Mouse (Mus musculus) urinary bladder, postnatal 4 days (tissue): Measurements from ENCODE around the gene Disc1.

Experiments
- DNase-seq, 2 experiments: peaks; one replicate each; pipeline ENCODE4 v3.0.0; 2021 to 2022; ENCODE audit warnings: low spot score in 2 of 2

Gene Disc1

GRCm38 (mm10) chr8:125053505-125054435 is at the start of gene Disc1:
Gene Disc1 (plus strand): TSS chr8:125054195.
- DNase-seq = peak in 1 of 2 experiments; percentile 49

- DNase-seq = peak; percentile 92
These were observed 41.0 kb upstream of the Disc1 start, which contains the start of gene Tsnax for GRCm38 (mm10) chr8:125012695-125013627. Gene Tsnax (plus strand): TSS chr8:125012997.

GRCm38 (mm10) chr8:125024085-125024484 is 29.9 kb upstream of the Disc1 start:
- no peak for DNase-seq

GRCm38 (mm10) chr8:125027211-125027610 is 26.8 kb upstream of the Disc1 start:
- DNase-seq = no peak

- no peak for DNase-seq
These were observed 25.2 kb upstream of the Disc1 start for GRCm38 (mm10) chr8:125028841-125029240.

GRCm38 (mm10) chr8:125031276-125031675 is 22.7 kb upstream of the Disc1 start:
- no peak for DNase-seq

- peak; percentile 41 to 83 for DNase-seq
These were observed 19.3 kb upstream of the Disc1 start for GRCm38 (mm10) chr8:125034669-125035068.

GRCm38 (mm10) chr8:125037081-125037480 is 16.9 kb upstream of the Disc1 start:
- no peak for DNase-seq

- no peak for DNase-seq
These were observed 15.3 kb upstream of the Disc1 start for GRCm38 (mm10) chr8:125038731-125039130.

GRCm38 (mm10) chr8:125040587-125041375 is 13.2 kb upstream of the Disc1 start:
- no peak for DNase-seq

- DNase-seq = no peak
These were observed 12.5 kb upstream of the Disc1 start for GRCm38 (mm10) chr8:125041496-125041895.

- no peak for DNase-seq
These were observed 10.6 kb upstream of the Disc1 start for GRCm38 (mm10) chr8:125043394-125043793.

- DNase-seq = no peak
These were observed 10.1 kb upstream of the Disc1 start for GRCm38 (mm10) chr8:125043935-125044334.

GRCm38 (mm10) chr8:125045760-125046159 is 8.2 kb upstream of the Disc1 start:
- DNase-seq = no peak

- DNase-seq = no peak
These were observed 4.8 kb upstream of the Disc1 start for GRCm38 (mm10) chr8:125049051-125049750.

GRCm38 (mm10) chr8:125049826-125050225 is 4.2 kb upstream of the Disc1 start:
- DNase-seq = no peak

- DNase-seq = peak in 1 of 2 experiments; percentile 81
These were observed 2.0 kb upstream of the Disc1 start for GRCm38 (mm10) chr8:125052026-125052425.

- peak in 1 of 2 experiments; percentile 42 for DNase-seq
These were observed 428 bp downstream of the Disc1 start for GRCm38 (mm10) chr8:125054436-125054810.

- DNase-seq = no peak
These were observed 6.9 kb downstream of the Disc1 start for GRCm38 (mm10) chr8:125060904-125061303.

GRCm38 (mm10) chr8:125065596-125065995 is 11.6 kb downstream of the Disc1 start:
- no peak for DNase-seq
